Mouse (Mus musculus): ENCODE measurements around the gene Syap1.

DNA sequence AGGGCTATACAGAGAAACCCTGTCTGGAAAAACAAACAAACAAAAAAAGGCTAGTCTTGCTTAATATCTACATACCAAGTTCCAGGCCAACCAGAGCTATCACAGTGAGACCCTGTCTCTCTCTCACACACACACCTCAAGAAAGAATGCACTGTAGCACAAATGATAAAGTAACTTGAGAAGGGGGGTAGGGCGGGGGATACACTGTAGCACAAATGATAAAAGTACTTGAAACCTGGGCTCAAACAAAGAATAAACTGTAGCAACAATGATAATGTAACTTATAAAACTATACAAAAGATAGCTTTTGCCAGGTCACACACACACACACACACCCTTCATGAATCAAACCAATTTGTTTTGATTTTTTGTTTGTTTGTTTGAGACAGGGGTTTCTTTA, 56.7 kb downstream of the Syap1 start:
- TF ChIP-seq CTCF (IDR thresholded peaks at IDR 0.05; ENCODE audit: extremely low read depth, insufficient read length, insufficient replicate concordance, low read depth, low read length) (no peak), POLR2A (IDR thresholded peaks at IDR 0.05; ENCODE audit: low read depth, low read length) (no peak)

All from small intestine, adult 2 months (tissue).